Mouse (Mus musculus) E14TG2a.4 (cell line): Measurements from ENCODE around the gene Kdm4b.
A peak's percentile ranks its signal among the peaks of the same experiment; 100 is the strongest.

Experiments
- H3K27me3 ChIP-seq: 2 replicates; pipeline ENCODE4 v1.6.1; 2014; ENCODE audit warnings: low read length, control low read depth; ENCODE audit not compliant: insufficient read depth
- H3K36me3 ChIP-seq: 2 replicates; pipeline ENCODE4 v1.6.1; 2014; ENCODE audit warnings: low read length, control low read depth; ENCODE audit not compliant: insufficient read depth
- H3K4me1 ChIP-seq: replicated peaks from 2 replicates; pipeline ENCODE4 v1.6.1; 2014; ENCODE audit warnings: low read depth, low read length, control low read depth
- H3K4me3 ChIP-seq: replicated peaks from 2 replicates; pipeline ENCODE4 v1.5.1; 2014; ENCODE audit warnings: mild to moderate bottlenecking, low read length
- H3K9me3 ChIP-seq: 2 replicates; pipeline ENCODE4 v1.6.1; 2014; ENCODE audit warnings: low read length, control low read depth
- CTCF ChIP-seq: conservative IDR thresholded peaks from 2 replicates; pipeline ENCODE4 v1.5.1; 2014; ENCODE audit warnings: low read length
- NANOG ChIP-seq: IDR thresholded peaks from 2 replicates; pipeline ENCODE4 v1.6.1; 2014; ENCODE audit warnings: borderline replicate concordance, low read length, mixed read lengths
- POU5F1 ChIP-seq: IDR thresholded peaks from 2 replicates; pipeline ENCODE4 v1.6.1; 2014; ENCODE audit warnings: low read length, borderline replicate concordance

The Kdm4b gene

DNA sequence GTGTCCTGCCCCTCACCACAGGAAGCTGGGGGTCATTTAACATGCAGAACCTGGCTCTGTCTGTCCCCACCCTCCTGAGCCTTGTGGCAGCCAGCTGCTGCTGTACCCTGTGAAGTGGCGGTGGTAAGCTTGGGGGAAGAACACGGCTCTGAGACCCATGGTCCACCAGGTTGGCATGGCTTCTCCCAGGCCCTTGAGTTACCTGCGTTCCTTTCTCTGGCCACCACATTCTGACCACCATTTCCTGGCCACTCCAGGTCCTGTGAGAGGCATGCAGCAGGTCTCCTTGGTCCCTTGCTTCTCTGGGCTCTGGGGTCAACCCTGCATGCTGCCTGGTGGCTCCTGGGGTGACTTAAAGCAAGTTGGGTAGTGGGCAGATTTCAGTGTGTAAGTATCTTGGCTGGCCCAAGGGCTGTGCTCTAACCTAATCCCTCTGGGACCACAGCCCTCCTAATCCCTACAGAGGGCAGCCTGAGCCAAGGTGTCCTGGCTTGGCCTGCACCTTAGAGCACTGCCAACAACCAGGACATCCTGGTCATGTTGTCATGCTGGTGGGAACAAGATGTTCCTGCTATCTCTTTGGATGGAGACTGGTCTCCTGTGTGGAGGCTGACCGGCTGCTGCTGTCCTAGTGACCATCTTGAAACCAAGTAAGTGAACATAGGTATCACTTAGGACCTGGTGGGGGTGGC lies 33.2 kb upstream of the Kdm4b start, which contains the start of gene Plin3:
Plin3 (minus strand) TSS at position 343 of the 692 bp plus-strand sequence.
- no peak for TF ChIP-seq CTCF
- no peak for TF ChIP-seq NANOG
- TF ChIP-seq POU5F1, result no peak
- Histone ChIP-seq H3K4me1 (peaks cover 70% of the 10 kb centered on the region), H3K9me3 (no peaks in the 10 kb centered on the region)

DNA sequence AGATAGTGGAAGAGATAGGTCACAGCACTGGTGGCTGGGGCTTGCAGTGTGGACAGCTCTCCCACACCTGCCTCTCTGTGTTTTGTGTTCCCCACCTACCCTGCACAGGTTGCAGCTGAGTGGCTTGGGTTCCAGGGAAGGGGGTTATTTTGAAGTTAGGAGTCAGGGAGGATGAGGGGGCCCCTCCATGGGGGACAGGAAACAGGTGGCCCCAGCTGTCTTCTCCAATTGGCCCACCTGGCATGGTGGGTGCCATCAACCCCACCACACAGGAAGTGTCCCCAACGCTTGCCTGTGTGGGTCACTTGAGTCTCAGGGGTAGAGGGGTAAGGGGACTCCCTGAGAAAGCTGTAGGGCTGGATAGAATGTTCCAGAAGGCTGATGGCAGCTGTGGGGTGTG lies 32.6 kb upstream of the Kdm4b start:
- H3K4me3 ChIP-seq, result no peak overlapping the region
- TF ChIP-seq POU5F1, result no peak
- no peak for TF ChIP-seq CTCF
- no peak for TF ChIP-seq NANOG
- H3K27me3 ChIP-seq, result peaks cover 19% of the 10 kb centered on the region
- H3K36me3 ChIP-seq, result no peaks in the 10 kb centered on the region
- peaks cover 67% of the 10 kb centered on the region for H3K4me1 ChIP-seq
- H3K9me3 ChIP-seq, result no peaks in the 10 kb centered on the region

More for the DNA sequence above, 33.2 kb upstream of the Kdm4b start, which contains the start of gene Plin3:
- Histone ChIP-seq H3K36me3 (peaks cover under 1% of the 10 kb centered on the region; the same call in 1 of the 2 replicates), H3K4me3 (peak within 1 kb of the TSS; percentile 70), H3K27me3 (peaks cover 19% of the 10 kb centered on the region)

DNA sequence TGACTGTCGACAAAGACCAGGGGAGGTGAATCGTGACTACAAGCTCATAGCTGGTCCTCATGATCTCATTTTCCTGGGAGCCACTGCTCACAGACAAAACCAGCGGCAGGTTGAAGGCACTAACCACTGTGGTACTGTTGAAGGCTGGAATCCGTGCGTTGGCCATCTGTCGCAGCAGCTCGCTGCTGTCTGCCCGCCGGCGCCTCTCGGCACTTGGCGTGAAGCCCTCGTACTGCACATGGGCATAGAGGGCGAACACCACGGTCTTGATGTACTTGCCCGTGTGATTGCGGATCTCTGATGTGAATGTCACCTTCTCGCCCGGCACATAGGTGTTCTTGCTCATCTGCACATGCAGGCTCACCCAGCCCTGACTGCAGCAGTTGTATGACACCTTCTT lies 31.6 kb upstream of the Kdm4b start:
- H3K36me3 ChIP-seq, result no peaks in the 10 kb centered on the region
- H3K9me3 ChIP-seq, result no peaks in the 10 kb centered on the region
- peaks cover 19% of the 10 kb centered on the region for H3K27me3 ChIP-seq
- H3K4me1 ChIP-seq, result peaks cover 63% of the 10 kb centered on the region
- peak overlapping the region; percentile 30; the same call in 1 of the 2 replicates for H3K4me3 ChIP-seq
- TF ChIP-seq POU5F1, result no peak
- no peak for TF ChIP-seq NANOG
- TF ChIP-seq CTCF, result no peak

DNA sequence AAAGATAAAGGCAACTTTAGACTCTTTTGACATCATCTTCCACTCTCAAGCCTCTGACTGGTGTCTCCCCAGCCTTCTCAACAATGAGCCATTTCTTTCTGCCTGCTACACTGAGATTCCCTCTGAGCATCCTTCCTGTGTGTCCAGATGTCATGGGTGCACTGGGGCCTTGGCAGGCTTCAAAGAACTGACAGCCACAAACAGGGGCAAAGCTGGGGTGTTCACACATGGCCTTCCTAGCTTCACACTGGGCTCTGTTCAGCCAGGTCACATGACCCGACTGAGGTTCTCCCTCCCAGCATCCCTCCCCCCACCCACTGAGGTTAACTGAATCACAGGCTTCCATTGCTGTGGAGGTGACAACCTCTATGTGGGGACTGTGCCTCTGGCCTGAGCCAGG lies 29.7 kb upstream of the Kdm4b start:
- TF ChIP-seq POU5F1, result no peak
- TF ChIP-seq CTCF, result no peak
- TF ChIP-seq NANOG, result no peak
- no peaks in the 10 kb centered on the region for H3K9me3 ChIP-seq
- H3K36me3 ChIP-seq, result no peaks in the 10 kb centered on the region
- peaks cover 19% of the 10 kb centered on the region for H3K27me3 ChIP-seq
- H3K4me3 ChIP-seq, result no peak overlapping the region
- H3K4me1 ChIP-seq, result peaks cover 70% of the 10 kb centered on the region

DNA sequence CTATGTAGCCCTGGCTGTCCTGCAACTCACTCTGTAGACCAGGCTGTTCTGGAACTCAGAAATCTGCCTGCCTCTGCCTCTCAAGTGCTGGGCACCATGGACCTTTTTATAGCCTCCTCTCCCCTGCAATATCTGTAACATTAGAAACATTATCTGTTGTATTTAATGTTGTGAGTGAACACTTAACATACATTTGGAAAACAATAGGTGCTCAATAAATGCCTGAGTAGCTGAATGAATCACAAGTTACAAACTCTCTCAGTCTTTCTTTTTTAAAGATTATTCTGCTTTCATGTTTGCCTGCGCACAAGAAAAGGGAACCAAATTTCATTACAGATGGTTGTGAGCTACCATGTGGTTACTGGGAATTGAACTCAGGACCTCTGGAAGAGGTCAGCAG lies 27.6 kb upstream of the Kdm4b start:
- no peaks in the 10 kb centered on the region for H3K36me3 ChIP-seq
- H3K4me3 ChIP-seq, result no peak overlapping the region
- no peak for TF ChIP-seq POU5F1
- peak; percentile 80 for TF ChIP-seq NANOG
- TF ChIP-seq CTCF, result no peak
- H3K4me1 ChIP-seq, result peaks cover 64% of the 10 kb centered on the region
- peaks cover 19% of the 10 kb centered on the region for H3K27me3 ChIP-seq
- H3K9me3 ChIP-seq, result no peaks in the 10 kb centered on the region

DNA sequence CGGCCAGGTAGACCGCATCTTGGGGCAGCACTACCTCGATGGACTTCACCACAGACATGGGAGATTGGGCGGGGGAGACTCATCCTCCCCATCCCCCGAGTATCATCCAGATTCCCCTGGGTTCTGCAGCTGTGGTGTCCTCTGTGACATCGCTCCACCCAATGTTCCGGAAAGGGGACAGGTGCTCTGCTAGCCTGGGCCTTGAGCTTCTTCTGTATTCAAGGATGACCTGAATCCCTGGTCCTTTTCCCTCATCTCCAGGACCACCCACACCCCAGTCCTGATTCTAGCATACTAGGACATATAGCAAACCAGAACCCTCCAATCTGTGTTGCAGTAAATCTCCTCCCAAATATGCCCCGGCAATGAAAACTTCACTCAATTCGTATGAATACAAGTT lies 25.7 kb upstream of the Kdm4b start, which contains the start of gene Arrdc5:
Arrdc5 (minus strand) TSS at position 101 of the 400 bp plus-strand sequence.
- no peaks in the 10 kb centered on the region for H3K9me3 ChIP-seq

DNA sequence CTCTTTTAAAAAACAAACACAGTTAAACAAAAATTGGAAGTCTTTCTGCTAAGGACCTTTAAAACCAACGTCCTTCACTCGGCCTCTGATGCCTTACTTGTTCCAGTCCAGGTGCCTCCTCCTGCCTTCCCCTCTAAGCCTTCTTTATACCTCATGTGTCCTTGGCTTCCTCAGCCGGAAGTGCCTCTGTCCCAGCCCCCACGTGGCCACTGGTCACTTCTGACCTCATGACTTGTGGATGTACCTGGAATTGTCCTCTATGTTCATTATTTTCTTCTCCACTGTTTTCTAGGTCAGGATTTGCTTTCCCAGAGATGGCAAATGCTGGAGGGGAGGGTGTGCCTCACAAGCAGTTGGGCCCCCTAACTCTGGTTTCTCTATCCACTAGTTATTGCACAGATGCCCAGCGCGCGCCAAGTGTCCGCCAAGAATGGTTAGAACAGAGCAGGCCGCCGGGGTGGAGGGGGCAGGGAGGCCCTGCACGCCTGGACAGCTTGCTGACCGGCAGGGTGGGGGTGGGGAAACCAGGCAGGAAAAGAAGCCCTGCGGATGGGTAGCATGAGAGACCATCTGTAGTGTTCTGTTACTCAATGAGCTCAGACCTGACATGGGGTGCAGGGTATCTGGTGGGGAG lies 23.4 kb upstream of the Kdm4b start:
- no peak for TF ChIP-seq NANOG
- no peak for TF ChIP-seq POU5F1
- Histone ChIP-seq H3K4me1 (peaks cover 72% of the 10 kb centered on the region), H3K4me3 (peak overlapping the region; percentile 94), H3K27me3 (no peaks in the 10 kb centered on the region), H3K9me3 (no peaks in the 10 kb centered on the region), H3K36me3 (peaks cover 29% of the 10 kb centered on the region)

More for the DNA sequence above, 25.7 kb upstream of the Kdm4b start, which contains the start of gene Arrdc5:
- Histone ChIP-seq H3K27me3 (0 out of 2 replicates have a peak, but pooled peaks cover 7% of the 10 kb centered on the region), H3K4me1 (peaks cover 63% of the 10 kb centered on the region), H3K4me3 (no peak within 1 kb of the TSS), H3K36me3 (peaks cover 6% of the 10 kb centered on the region)
- TF ChIP-seq CTCF (no peak), POU5F1 (no peak), NANOG (no peak)

DNA sequence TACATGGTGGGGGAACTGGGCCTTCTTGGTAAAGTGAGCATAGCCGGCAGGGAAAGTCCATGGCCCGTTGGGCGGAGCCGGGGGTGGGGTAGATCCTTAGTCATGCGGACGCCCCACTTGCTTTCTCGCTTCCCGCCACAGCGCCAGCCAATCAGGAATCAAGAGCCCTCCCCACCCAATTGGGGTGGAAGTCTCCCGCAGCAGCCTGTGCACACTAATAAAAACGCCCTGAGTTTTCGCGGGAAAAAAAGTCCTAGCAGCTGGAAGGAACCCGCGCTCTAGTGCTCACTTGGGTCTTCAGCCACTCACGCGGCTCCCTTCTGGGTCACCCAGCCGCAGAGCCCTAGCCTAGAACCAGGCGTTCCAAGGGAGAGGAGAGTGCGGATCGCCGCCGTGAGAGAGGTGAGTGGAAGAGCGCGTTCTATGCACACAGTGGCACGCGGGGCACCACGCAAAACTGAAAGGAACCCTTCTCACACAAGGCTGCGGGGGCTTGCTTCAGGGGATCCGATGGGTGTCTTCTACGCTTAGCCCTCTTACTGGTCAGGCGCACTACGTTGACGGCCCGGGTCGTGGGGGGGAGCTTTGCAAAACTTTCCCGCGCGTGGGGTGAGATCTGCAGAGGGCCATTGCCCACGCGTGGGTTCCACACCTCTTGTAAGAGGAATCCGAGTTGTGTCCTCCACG lies 22.6 kb upstream of the Kdm4b start, which contains the start of gene Uhrf1:
Uhrf1 (plus strand) TSS at position 162 of the 687 bp plus-strand sequence.
- Histone ChIP-seq H3K36me3 (peaks cover 37% of the 10 kb centered on the region), H3K4me3 (peak within 1 kb of the TSS; percentile 94), H3K9me3 (no peaks in the 10 kb centered on the region), H3K4me1 (peaks cover 76% of the 10 kb centered on the region), H3K27me3 (no peaks in the 10 kb centered on the region)
- TF ChIP-seq POU5F1, result no peak
- no peak for TF ChIP-seq CTCF
- no peak for TF ChIP-seq NANOG
